Mouse (Mus musculus) cerebellum, adult 11-12 months (tissue): ENCODE results near the gene Syce2.

Experiments used
- DNase-seq: peaks from one replicate; pipeline ENCODE4 v3.0.0; 2022

Gene Syce2

GRCm38 (mm10) chr8:84930582-84930981 is 58.7 kb downstream of the Syce2 start:
- peak; percentile 23 for DNase-seq

- DNase-seq: peak; percentile 65
Observed at GRCm38 (mm10) chr8:84933767-84934559, 62.1 kb downstream of the Syce2 start.

- DNase-seq: peak; percentile 90
Observed at GRCm38 (mm10) chr8:84934860-84935259, 62.9 kb downstream of the Syce2 start.

- peak; percentile 75 for DNase-seq
Observed at GRCm38 (mm10) chr8:84935489-84935888, 63.6 kb downstream of the Syce2 start.

- peak; percentile 48 for DNase-seq
Observed at GRCm38 (mm10) chr8:84936041-84936961, 64.4 kb downstream of the Syce2 start.

GRCm38 (mm10) chr8:84936962-84937546 is 65.1 kb downstream of the Syce2 start, which contains the start of gene Mast1:
TSS of gene Mast1 (minus strand) at chr8:84937359.
- peak; percentile 84 for DNase-seq
